Mouse (Mus musculus) ovary, adult 2 months (tissue): ENCODE data around the gene Pifo. TPM values are rescaled to one million over a fixed set of nuclear protein-coding genes. Genes with fewer than 3 reads are reported as not detected.

Experiments used
- polyA plus RNA-seq: library from polyadenylated mRNA; depleted of rRNA; stranded (reverse); fragments of >200 nt; gene quantifications from 2 replicates; pipeline ENCODE4 v1.2.3, GENCODE M21; 2012; rRNA removed

Pifo gene
- polyA plus RNA-seq, result 5.2 and 7.8 TPM in 2 replicates

DNA sequence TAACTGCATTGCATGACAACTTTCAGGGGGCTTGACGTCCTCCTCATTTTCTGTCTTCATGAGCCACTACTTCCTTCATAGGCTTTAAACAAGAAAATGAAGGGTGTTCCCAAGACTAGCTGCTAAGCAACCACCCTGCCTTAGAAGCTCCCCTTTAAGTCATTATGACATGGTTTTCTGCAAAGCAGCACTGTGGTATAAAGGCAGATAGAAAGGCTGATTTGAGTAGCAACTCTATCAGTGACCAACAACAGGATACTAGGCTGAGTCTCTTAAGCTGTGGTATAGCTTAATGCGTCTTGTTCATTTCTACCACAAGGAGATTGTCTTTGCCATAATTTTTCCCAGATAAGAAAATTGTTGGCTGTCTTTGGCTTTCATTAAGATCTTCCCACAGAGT is at the start of gene Pifo:
Gene Pifo (minus strand): TSS at position 101 of the 400 bp plus-strand sequence.

DNA sequence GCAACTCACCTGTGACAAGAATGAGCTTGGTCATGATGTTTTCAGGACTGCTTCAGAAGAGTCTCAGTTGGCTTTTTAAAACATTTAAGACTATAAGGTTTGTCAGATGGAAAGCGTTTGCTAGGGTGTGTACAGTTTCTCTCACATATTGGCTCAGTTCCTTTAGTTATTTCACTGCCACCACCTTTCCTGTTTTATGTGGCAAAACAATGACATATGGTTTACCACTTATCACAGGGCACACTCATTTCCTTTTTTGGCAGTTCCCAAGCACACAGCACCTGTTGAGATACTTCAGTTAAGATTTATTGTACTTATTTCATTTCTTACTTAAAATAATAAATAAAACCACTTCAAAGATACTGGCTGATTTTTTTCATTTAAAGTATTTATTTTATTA is 18.3 kb upstream of the Pifo start, which contains the start of gene Chil5:
Gene Chil5 (minus strand): TSS at position 34 of the 400 bp plus-strand sequence.

DNA sequence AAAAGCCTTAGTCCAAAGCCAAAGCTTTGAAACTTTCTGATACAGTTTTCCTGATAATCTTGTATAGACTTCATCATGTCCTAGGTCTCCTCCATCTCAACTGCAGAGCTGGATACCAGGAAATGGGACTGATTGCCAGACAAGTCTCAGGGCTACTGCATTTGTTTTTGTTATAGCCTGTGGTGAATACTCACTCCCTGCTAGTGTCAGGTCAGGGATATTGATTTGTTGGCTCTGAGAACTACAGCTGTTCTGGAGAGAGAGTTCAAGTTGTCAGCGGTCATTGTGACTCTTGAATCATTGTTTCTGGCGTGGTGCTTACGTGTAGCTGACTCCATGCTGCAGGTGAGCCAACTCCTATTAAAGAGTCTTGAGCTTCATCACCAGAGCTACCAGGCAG is 41.0 kb downstream of the Pifo start, which contains the start of gene Ovgp1:
Gene Ovgp1 (plus strand): TSS at position 301 of the 400 bp plus-strand sequence.

DNA sequence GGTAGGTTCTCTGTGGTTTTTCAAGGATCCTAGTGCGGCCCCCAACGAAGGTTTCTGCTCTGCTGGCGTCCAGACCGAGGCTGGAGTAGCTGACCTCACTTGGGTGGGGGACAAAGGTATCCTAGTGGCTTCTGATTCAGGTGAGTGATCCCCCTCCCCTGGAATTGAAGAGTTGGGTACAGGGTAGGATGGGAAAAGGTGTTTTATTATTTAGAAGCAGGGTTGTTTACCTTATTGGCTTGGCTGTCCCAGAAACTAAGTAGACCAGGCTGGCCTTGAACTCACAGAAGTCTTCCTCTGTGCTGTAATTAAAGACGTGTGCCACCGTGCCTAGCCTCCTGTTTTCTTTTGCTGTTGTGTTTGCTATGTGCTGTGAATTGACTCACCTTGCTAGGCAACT is 54.4 kb downstream of the Pifo start, which contains the start of gene Atp5f1:
Gene Atp5f1 (minus strand): TSS at position 101 of the 400 bp plus-strand sequence.

DNA sequence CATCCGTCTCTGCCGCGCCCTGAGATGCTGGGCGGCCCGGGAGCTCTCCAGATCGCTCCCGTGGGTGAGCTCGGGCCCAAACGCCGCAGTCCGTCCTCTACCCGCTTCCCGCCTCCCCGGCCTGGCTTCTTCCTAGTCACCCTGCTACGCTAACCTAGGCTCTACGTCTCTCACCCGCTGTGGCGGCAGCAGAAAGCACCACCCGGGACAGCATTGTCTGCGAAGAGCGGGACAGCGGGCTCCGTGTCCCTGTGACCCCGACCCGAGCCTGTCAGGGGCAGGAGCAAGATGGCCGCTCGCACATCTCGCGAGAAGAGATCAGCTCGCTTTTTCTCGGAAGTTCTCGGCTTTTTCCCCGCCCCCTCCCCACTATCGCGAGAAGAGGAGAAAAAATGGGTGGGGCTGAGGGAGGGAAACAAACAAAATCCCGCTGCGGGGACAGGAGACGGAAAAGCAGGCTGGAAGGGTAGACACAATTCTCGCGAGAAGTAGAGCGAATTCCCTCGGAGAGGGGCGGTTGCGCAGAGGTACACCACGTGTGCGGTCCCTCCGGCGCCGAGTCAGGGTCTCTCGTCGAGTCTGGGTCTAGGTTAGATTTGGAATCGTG is 55.4 kb downstream of the Pifo start, which contains the start of gene Wdr77:
Gene Wdr77 (plus strand): TSS at position 396 of the 607 bp plus-strand sequence.

Other genes with a start within 250 kb of the Pifo start
- gene Rap1a, start 213.3 kb downstream of the Pifo start, polyA plus RNA-seq, result 1.6 and 2.6 TPM in 2 replicates
- 0.22 and 0.83 TPM in 2 replicates for gene Adora3, start 143.8 kb downstream of the Pifo start, polyA plus RNA-seq
- 0.31 TPM in 1 of 2 replicates, not detected in the other for gene Tmigd3, start 143.7 kb downstream of the Pifo start, polyA plus RNA-seq
- gene I830077J02Rik, start 82.0 kb downstream of the Pifo start, polyA plus RNA-seq, result 0.54 and 0.71 TPM in 2 replicates
- 46.1 and 50.9 TPM in 2 replicates for gene Wdr77, start 55.3 kb downstream of the Pifo start, polyA plus RNA-seq
- 86.4 and 120 TPM in 2 replicates for gene Atp5f1, start 54.5 kb downstream of the Pifo start, polyA plus RNA-seq
- 554 and 678 TPM in 2 replicates for gene Ovgp1, start 40.9 kb downstream of the Pifo start, polyA plus RNA-seq
- gene Chil5, start 18.2 kb upstream of the Pifo start, polyA plus RNA-seq, result not detected in 2 replicates
- 0.71 and 1.4 TPM in 2 replicates for gene Chia1, start 98.6 kb upstream of the Pifo start, polyA plus RNA-seq
- gene Chil3, start 152.9 kb upstream of the Pifo start, polyA plus RNA-seq, result 0.08 and 0.09 TPM in 2 replicates
- not detected in 2 replicates for gene Chil4, start 204.9 kb upstream of the Pifo start, polyA plus RNA-seq